Mouse (Mus musculus): ENCODE data around the gene Shisa5. TPM values are rescaled to one million over a fixed set of nuclear protein-coding genes. Genes with fewer than 3 reads are reported as not detected.

Shisa5 gene
- polyA plus RNA-seq, 1 experiment from 2014 or later, result 60.4 TPM

GRCm38 (mm10) chr9:109028421-109028820, 9.9 kb upstream of the Shisa5 start:
- no peak overlapping the region for H3K27ac ChIP-seq
- H3K9me3 ChIP-seq, result no peaks in the 10 kb centered on the region
- no peaks in the 10 kb centered on the region for H3K4me1 ChIP-seq
- WGBS, result 84% methylated on average over 3 of the region's 3 CpGs
- ATAC-seq (ENCODE audit: insufficient number of reproducible peaks, insufficient read depth, low FRiP score, low TSS enrichment), result no peak
- H3K27me3 ChIP-seq, result no peaks in the 10 kb centered on the region
- H3K4me3 ChIP-seq, result no peak overlapping the region
- no peak overlapping the region for H3K9ac ChIP-seq
- H3K4me2 ChIP-seq (replicated peaks), result no peak overlapping the region
- H3K36me3 ChIP-seq, result peaks cover 21% of the 10 kb centered on the region

DNA sequence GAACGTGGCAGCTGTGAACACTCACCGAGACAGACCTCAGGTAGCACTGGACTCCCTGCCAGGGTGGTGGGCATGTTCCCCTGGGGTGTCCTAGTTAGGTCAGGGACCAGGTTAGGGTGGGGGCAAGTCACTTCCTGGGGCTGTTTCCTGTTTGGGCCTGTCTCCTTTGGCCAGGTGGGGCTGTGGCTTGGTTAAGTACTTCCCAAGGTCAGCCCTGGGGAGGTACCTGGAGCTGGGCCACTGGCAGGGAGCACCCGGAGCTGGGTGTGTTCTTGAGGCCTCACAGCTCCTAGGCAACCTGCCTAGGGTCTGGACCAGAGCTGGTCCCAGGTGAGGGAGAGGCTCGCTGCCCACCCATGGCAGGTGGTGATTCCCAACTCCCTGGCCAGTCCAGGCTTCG, 9.4 kb upstream of the Shisa5 start:
- H3K27me3 ChIP-seq, result no peaks in the 10 kb centered on the region
- H3K36me3 ChIP-seq, result peaks cover 16% of the 10 kb centered on the region
- no peak overlapping the region for H3K27ac ChIP-seq
- no peaks in the 10 kb centered on the region for H3K4me1 ChIP-seq
- no peaks in the 10 kb centered on the region for H3K9me3 ChIP-seq
- 0 out of 2 replicates have a peak, but pooled peaks have one; percentile 15 for ATAC-seq (ENCODE audit: insufficient number of reproducible peaks, insufficient read depth, low FRiP score, low TSS enrichment)
- no peak overlapping the region for H3K9ac ChIP-seq
- no peak overlapping the region for H3K4me3 ChIP-seq
- no peak overlapping the region for H3K4me2 ChIP-seq (replicated peaks)
- 74% methylated on average over 5 of the region's 5 CpGs for WGBS

- Histone ChIP-seq H3K9ac (no peak overlapping the region), H3K9me3 (no peaks in the 10 kb centered on the region), H3K4me3 (no peak overlapping the region), H3K27me3 (no peaks in the 10 kb centered on the region), H3K4me2 (replicated peaks) (no peak overlapping the region), H3K27ac (no peak overlapping the region), H3K4me1 (no peaks in the 10 kb centered on the region), H3K36me3 (peaks cover 16% of the 10 kb centered on the region)
- 61% methylated on average over 3 of the region's 3 CpGs for WGBS
- no peak for ATAC-seq (ENCODE audit: insufficient number of reproducible peaks, insufficient read depth, low FRiP score, low TSS enrichment)
These were observed 8.1 kb upstream of the Shisa5 start for GRCm38 (mm10) chr9:109030312-109030711.

DNA sequence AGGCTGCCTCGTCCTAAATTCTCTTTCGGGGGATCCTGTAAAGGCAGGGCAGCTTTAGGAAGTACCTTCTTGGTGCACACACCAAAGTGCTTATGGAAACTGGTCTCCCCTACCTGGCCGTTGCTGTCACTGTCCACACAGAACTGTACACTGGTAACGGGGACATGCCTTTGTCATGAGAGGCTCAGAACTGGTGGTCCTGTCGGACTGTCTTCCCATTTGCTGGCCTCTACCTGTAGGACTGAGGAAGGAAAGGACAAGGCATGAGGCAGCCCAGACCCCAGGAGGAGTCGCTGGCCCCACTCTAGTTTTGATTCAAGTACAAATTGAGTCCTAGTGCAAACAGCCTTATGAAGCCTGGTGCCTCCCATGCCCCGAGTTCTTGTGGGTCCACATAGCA, 7.4 kb upstream of the Shisa5 start:
- Histone ChIP-seq H3K4me2 (replicated peaks) (no peak overlapping the region), H3K4me1 (no peaks in the 10 kb centered on the region), H3K27me3 (no peaks in the 10 kb centered on the region), H3K4me3 (no peak overlapping the region), H3K27ac (no peak overlapping the region), H3K9ac (no peak overlapping the region), H3K36me3 (peaks cover 11% of the 10 kb centered on the region), H3K9me3 (no peaks in the 10 kb centered on the region)
- ATAC-seq (ENCODE audit: insufficient number of reproducible peaks, insufficient read depth, low FRiP score, low TSS enrichment), result no peak
- WGBS, result 90% methylated on average over 7 of the region's 7 CpGs

DNA sequence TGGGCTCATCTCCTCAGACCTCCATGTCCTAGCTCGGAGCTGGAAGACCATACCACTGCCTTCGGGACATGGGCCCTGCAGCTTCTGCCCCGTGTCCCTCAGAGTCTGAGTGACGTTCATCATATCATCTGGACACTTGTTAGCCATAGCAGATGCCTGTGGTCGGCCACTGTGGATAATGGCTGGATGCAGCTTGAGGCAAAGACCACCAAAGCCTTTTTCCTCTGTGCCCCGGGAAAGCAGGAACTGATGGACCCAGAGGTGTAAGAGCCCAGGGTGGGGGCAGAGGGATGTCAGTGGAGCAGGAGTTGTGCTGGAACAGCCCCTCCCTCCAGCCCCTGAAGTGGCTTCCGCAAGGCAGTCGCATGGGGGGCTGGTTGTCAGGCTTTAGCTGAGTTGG, 6.7 kb upstream of the Shisa5 start:
- Histone ChIP-seq H3K27me3 (no peaks in the 10 kb centered on the region), H3K27ac (no peak overlapping the region), H3K9me3 (no peaks in the 10 kb centered on the region), H3K4me3 (no peak overlapping the region), H3K4me1 (no peaks in the 10 kb centered on the region), H3K36me3 (peaks cover 11% of the 10 kb centered on the region; the same call in 1 of the 2 replicates), H3K9ac (no peak overlapping the region), H3K4me2 (replicated peaks) (no peak overlapping the region)
- ATAC-seq (ENCODE audit: insufficient number of reproducible peaks, insufficient read depth, low FRiP score, low TSS enrichment), result no peak
- 79% methylated on average over 8 of the region's 8 CpGs for WGBS

DNA sequence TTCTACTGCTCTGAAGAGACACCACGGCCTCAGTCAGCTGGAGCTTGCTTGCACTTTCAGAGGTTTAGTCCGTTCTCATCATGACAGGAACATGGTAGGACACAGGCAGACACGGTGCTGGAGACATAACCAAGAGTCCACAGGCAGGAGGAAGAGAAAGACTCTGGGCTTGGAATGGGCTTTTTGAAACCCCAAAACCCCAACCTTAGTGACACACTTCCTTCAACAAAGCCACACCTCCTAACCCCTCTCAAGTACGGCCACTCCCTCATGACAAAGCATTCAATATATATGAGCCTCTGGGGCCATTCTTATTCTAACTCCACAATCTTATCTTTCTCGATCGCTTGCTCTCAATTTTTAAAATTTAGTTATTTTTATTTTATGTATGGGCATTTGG, 5.9 kb upstream of the Shisa5 start:
- WGBS, result 87% methylated on average over 6 of the region's 6 CpGs

GRCm38 (mm10) chr9:109038901-109039364, 568 bp downstream of the Shisa5 start:
- Histone ChIP-seq H3K4me2 (replicated peaks) (peak overlapping the region; percentile 61), H3K9ac (peak overlapping the region; percentile 61), H3K27ac (peak overlapping the region; percentile 48; the same call in 1 of the 2 replicates), H3K4me3 (peak overlapping the region; percentile 63), H3K4me1 (peaks cover 24% of the 10 kb centered on the region), H3K36me3 (no peaks in the 10 kb centered on the region), H3K27me3 (no peaks in the 10 kb centered on the region), H3K9me3 (no peaks in the 10 kb centered on the region)
- peak; percentile 64 for ATAC-seq (ENCODE audit: insufficient number of reproducible peaks, insufficient read depth, low FRiP score, low TSS enrichment)
- WGBS, result 9% methylated on average over 8 of the region's 8 CpGs

More for the DNA sequence above, 5.9 kb upstream of the Shisa5 start:
- Histone ChIP-seq H3K9me3 (no peaks in the 10 kb centered on the region), H3K4me2 (replicated peaks) (no peak overlapping the region), H3K27me3 (no peaks in the 10 kb centered on the region), H3K36me3 (peaks cover 9% of the 10 kb centered on the region; the same call in 1 of the 2 replicates), H3K27ac (no peak overlapping the region), H3K4me3 (no peak overlapping the region), H3K9ac (no peak overlapping the region), H3K4me1 (no peaks in the 10 kb centered on the region)
- ATAC-seq (ENCODE audit: insufficient number of reproducible peaks, insufficient read depth, low FRiP score, low TSS enrichment), result no peak

GRCm38 (mm10) chr9:109039681-109040080, 1.3 kb downstream of the Shisa5 start:
- Histone ChIP-seq H3K27me3 (no peaks in the 10 kb centered on the region), H3K4me1 (peaks cover 24% of the 10 kb centered on the region), H3K36me3 (no peaks in the 10 kb centered on the region), H3K9ac (no peak overlapping the region), H3K27ac (no peak overlapping the region), H3K4me2 (replicated peaks) (peak overlapping the region; percentile 61), H3K4me3 (no peak overlapping the region), H3K9me3 (no peaks in the 10 kb centered on the region)
- no peak for ATAC-seq (ENCODE audit: insufficient number of reproducible peaks, insufficient read depth, low FRiP score, low TSS enrichment)
- WGBS, result 70% methylated on average over 4 of the region's 4 CpGs

GRCm38 (mm10) chr9:109040216-109040615, 1.9 kb downstream of the Shisa5 start:
- no peak overlapping the region for H3K9ac ChIP-seq
- WGBS, result 79% methylated on average over 8 of the region's 8 CpGs
- no peak overlapping the region for H3K4me2 ChIP-seq (replicated peaks)
- peaks cover 24% of the 10 kb centered on the region for H3K4me1 ChIP-seq
- no peak overlapping the region for H3K4me3 ChIP-seq
- no peaks in the 10 kb centered on the region for H3K9me3 ChIP-seq
- H3K27ac ChIP-seq, result no peak overlapping the region
- H3K27me3 ChIP-seq, result no peaks in the 10 kb centered on the region
- H3K36me3 ChIP-seq, result no peaks in the 10 kb centered on the region
- ATAC-seq (ENCODE audit: insufficient number of reproducible peaks, insufficient read depth, low FRiP score, low TSS enrichment), result no peak

- Histone ChIP-seq H3K4me2 (replicated peaks) (peak overlapping the region; percentile 1; the same call in 1 of the 2 replicates), H3K27ac (no peak overlapping the region), H3K27me3 (no peaks in the 10 kb centered on the region), H3K9me3 (no peaks in the 10 kb centered on the region), H3K9ac (no peak overlapping the region), H3K36me3 (no peaks in the 10 kb centered on the region), H3K4me1 (peaks cover 24% of the 10 kb centered on the region), H3K4me3 (no peak overlapping the region)
- 53% methylated on average over 6 of the region's 6 CpGs for WGBS
- ATAC-seq (ENCODE audit: insufficient number of reproducible peaks, insufficient read depth, low FRiP score, low TSS enrichment), result no peak
These were observed 2.5 kb downstream of the Shisa5 start for GRCm38 (mm10) chr9:109040906-109041305.

DNA sequence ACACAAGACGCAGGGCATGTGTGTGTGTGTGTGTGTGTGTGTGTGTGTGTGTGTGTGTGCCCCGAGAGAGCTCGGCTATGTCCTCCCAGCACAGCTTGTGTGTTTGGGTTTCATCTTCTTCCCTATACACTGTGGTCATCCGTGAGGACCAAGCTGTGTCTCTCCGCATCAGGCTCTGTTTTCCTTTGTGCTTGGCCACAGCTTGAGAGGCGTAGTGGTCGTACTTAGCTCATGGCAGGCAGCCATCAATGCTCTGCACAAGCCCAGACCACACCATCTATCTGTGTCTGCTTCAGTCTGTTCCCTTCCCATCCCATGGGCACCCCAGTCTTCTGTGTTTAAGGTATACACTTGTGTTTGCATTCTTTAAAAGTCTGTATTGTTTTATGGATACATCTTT, 3.0 kb downstream of the Shisa5 start:
- Histone ChIP-seq H3K4me2 (replicated peaks) (peak overlapping the region; percentile 1; the same call in 1 of the 2 replicates), H3K27me3 (no peaks in the 10 kb centered on the region), H3K36me3 (no peaks in the 10 kb centered on the region), H3K27ac (no peak overlapping the region), H3K9me3 (no peaks in the 10 kb centered on the region), H3K4me1 (peaks cover 24% of the 10 kb centered on the region), H3K4me3 (no peak overlapping the region), H3K9ac (no peak overlapping the region)
- ATAC-seq (ENCODE audit: insufficient number of reproducible peaks, insufficient read depth, low FRiP score, low TSS enrichment), result no peak
- 77% methylated on average over 7 of the region's 7 CpGs for WGBS

- Histone ChIP-seq H3K9me3 (no peaks in the 10 kb centered on the region), H3K9ac (no peak overlapping the region), H3K4me3 (no peak overlapping the region), H3K27me3 (no peaks in the 10 kb centered on the region), H3K27ac (no peak overlapping the region), H3K36me3 (peaks cover 7% of the 10 kb centered on the region; the same call in 1 of the 2 replicates), H3K4me1 (no peaks in the 10 kb centered on the region), H3K4me2 (replicated peaks) (no peak overlapping the region)
- 26% methylated on average over 5 of the region's 5 CpGs for WGBS
- no peak for ATAC-seq (ENCODE audit: insufficient number of reproducible peaks, insufficient read depth, low FRiP score, low TSS enrichment)
These were observed 7.9 kb downstream of the Shisa5 start for GRCm38 (mm10) chr9:109046306-109046705.
